Mouse (Mus musculus) embryonic facial prominence, embryonic 14.5 days (tissue): Measurements from ENCODE around the gene BC048507. TPM values are rescaled to one million over a fixed set of nuclear protein-coding genes. Genes with fewer than 3 reads are reported as not detected.

ENCODE experiments used
- ATAC-seq: fragments of 200-750 bp; cut with Nextera tagmentation; 2 replicates; pipeline ENCODE4 v1.8.0; 2017; ENCODE audit warnings: low read depth, moderate number of reproducible peaks, moderate TSS enrichment
- DNase-seq: peaks from one replicate; pipeline ENCODE4 v3.0.0-alpha.2; 2015; ENCODE audit warnings: low spot score
- H3K27ac ChIP-seq: fragments of 300-500 bp; sonication (generic); replicated peaks from 2 replicates; pipeline ENCODE4 v1.5.1; 2014; ENCODE audit warnings: low read depth, mild to moderate bottlenecking, low read length, moderate library complexity
- H3K27me3 ChIP-seq: fragments of 300-500 bp; sonication (generic); replicated peaks from 2 replicates; pipeline ENCODE4 v1.6.1; 2014; ENCODE audit warnings: low read length; ENCODE audit not compliant: control insufficient read depth, insufficient read depth
- H3K36me3 ChIP-seq: fragments of 300-500 bp; sonication (generic); 2 replicates; pipeline ENCODE4 v1.6.1; 2014; ENCODE audit warnings: low read length, mixed read lengths; ENCODE audit not compliant: control insufficient read depth, insufficient read depth
- H3K4me1 ChIP-seq: fragments of 300-500 bp; sonication (generic); 2 replicates; pipeline ENCODE4 v1.6.1; 2014; ENCODE audit warnings: antibody characterized with exemption, low read length; ENCODE audit not compliant: control insufficient read depth, insufficient read depth
- H3K4me2 ChIP-seq: fragments of 300-500 bp; sonication (generic); 2 replicates; pipeline ENCODE4 v1.6.1; 2014; ENCODE audit warnings: low read depth, mild to moderate bottlenecking, low read length, moderate library complexity, mixed read lengths
- H3K4me3 ChIP-seq: fragments of 300-500 bp; sonication (generic); 2 replicates; pipeline ENCODE4 v1.5.1; 2014; ENCODE audit warnings: low read depth, mild to moderate bottlenecking, low read length
- H3K9ac ChIP-seq: fragments of 300-500 bp; sonication (generic); 2 replicates; pipeline ENCODE4 v1.6.1; 2014; ENCODE audit warnings: low read depth, mild to moderate bottlenecking, low read length, moderate library complexity, mixed read lengths
- H3K9me3 ChIP-seq: fragments of 300-500 bp; sonication (generic); 2 replicates; pipeline ENCODE4 v1.6.1; 2016; ENCODE audit warnings: low read length; ENCODE audit not compliant: control insufficient read depth
- WGBS: fragments of 180-500 bp; shearing (Covaris S2); extraction: QIAGEN DNeasy Blood & Tissue Kit; methylation state at CpG from one replicate; pipeline ENCODE4 v1.1.7; 2014; 5-methylcytosine and 5-hydroxymethylcytosine counted together
- polyA plus RNA-seq: library from polyadenylated mRNA; unstranded; fragments of >200 nt; fragmentation: Nextera tagmentation; extraction: Ambion mirVana; gene quantifications from 2 replicates; pipeline ENCODE4 v1.2.1, GENCODE M21; 2014

Gene BC048507
- polyA plus RNA-seq, 1 experiment from 2014 or later: not detected

DNA sequence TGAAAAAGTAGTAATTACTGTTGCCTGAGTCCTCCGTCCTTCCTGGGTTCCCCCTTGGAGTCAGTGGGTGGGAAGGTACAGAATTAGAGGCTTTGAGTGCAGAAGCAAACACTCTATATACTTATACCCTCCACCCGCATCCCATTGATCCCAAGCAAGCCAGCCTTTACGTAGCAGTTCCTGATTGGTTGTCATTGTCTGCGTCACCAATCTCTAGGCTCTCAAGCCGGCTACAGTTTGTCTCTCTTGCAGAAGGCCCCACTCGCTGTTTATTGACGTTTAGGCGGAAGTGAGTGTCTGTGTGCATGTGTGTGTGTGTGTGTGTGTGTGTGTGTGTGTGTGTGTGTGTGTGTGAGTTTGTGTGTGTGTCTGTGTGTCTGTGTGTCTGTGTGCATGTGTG lies 20.8 kb downstream of the BC048507 start:
- no peak for DNase-seq
- no peak for ATAC-seq
- H3K4me3 ChIP-seq: no peak overlapping the region

GRCm38 (mm10) chr13:67909759-67910158 lies 46.6 kb downstream of the BC048507 start:
- no peak overlapping the region for H3K27ac ChIP-seq
- peaks cover 27% of the 10 kb centered on the region; the same call in 1 of the 2 replicates for H3K9me3 ChIP-seq
- no peaks in the 10 kb centered on the region for H3K27me3 ChIP-seq
- no peak overlapping the region for H3K9ac ChIP-seq
- no peaks in the 10 kb centered on the region for H3K36me3 ChIP-seq
- ATAC-seq (no peak), DNase-seq (no peak)
- 43% methylated on average over 5 of the region's 5 CpGs for WGBS
- no peak overlapping the region for H3K4me2 ChIP-seq
- no peak overlapping the region for H3K4me3 ChIP-seq
- no peaks in the 10 kb centered on the region for H3K4me1 ChIP-seq

More for the DNA sequence above, 20.8 kb downstream of the BC048507 start:
- Histone ChIP-seq H3K9ac (no peak overlapping the region), H3K9me3 (0 out of 2 replicates have a peak, but pooled peaks cover 12% of the 10 kb centered on the region), H3K4me2 (no peak overlapping the region), H3K4me1 (no peaks in the 10 kb centered on the region), H3K27ac (no peak overlapping the region), H3K36me3 (no peaks in the 10 kb centered on the region), H3K27me3 (no peaks in the 10 kb centered on the region)
- WGBS: 87% methylated on average over 8 of the region's 8 CpGs

Other genes with a start within 250 kb of the BC048507 start
- 0.51 TPM in 1 of 2 replicates, not detected in the other for gene Gm49345, start 225.6 kb upstream of the BC048507 start, polyA plus RNA-seq
- gene Zfp729a, start 225.5 kb upstream of the BC048507 start, polyA plus RNA-seq: 3.9 and 4.3 TPM in 2 replicates
- 8.8 and 10.5 TPM in 2 replicates for gene Zfp738, start 176.3 kb upstream of the BC048507 start, polyA plus RNA-seq
- gene Zfp65, start 134.2 kb upstream of the BC048507 start, polyA plus RNA-seq: 3.5 TPM in 2 replicates
- 5.3 and 6.6 TPM in 2 replicates for gene Zfp85, start 108.1 kb upstream of the BC048507 start, polyA plus RNA-seq
- gene Zfp493, start 83.6 kb upstream of the BC048507 start, polyA plus RNA-seq: 1.7 and 2.5 TPM in 2 replicates
- gene Zfp273, start 49.6 kb upstream of the BC048507 start, polyA plus RNA-seq: 6.5 TPM in 2 replicates
- 2.3 and 3.2 TPM in 2 replicates for gene Gm10037, start 32.2 kb upstream of the BC048507 start, polyA plus RNA-seq